Mouse (Mus musculus) monocyte, adult 2 months (primary cell): ENCODE results near the gene Ttc39b.
"Not testable (repeated sequence)": the region's sequence is repeated elsewhere in the genome, so short reads cannot be mapped to it uniquely, and the experiment has no call there.

ENCODE experiments used
- DNase-seq, 2 experiments: peaks; one replicate each; pipeline ENCODE4 v3.0.0; 2022; ENCODE audit warnings: low spot score in 2 of 2, low read depth in 1 of 2

Ttc39b gene

GRCm38 (mm10) chr4:83274241-83274640 lies 49.8 kb downstream of the Ttc39b start:
- no peak for DNase-seq

GRCm38 (mm10) chr4:83273616-83274050 lies 50.4 kb downstream of the Ttc39b start:
- peak; percentile 10 to 21 for DNase-seq

GRCm38 (mm10) chr4:83272917-83273615 lies 51.0 kb downstream of the Ttc39b start:
- no peak for DNase-seq

- no peak for DNase-seq
Observed at GRCm38 (mm10) chr4:83270481-83270880, 53.6 kb downstream of the Ttc39b start.

- no peak for DNase-seq
Observed at GRCm38 (mm10) chr4:83269614-83270013, 54.4 kb downstream of the Ttc39b start.

- DNase-seq = no peak
Observed at GRCm38 (mm10) chr4:83265926-83266692, 57.9 kb downstream of the Ttc39b start.

- no peak for DNase-seq
Observed at GRCm38 (mm10) chr4:83264832-83265231, 59.2 kb downstream of the Ttc39b start.

DNA sequence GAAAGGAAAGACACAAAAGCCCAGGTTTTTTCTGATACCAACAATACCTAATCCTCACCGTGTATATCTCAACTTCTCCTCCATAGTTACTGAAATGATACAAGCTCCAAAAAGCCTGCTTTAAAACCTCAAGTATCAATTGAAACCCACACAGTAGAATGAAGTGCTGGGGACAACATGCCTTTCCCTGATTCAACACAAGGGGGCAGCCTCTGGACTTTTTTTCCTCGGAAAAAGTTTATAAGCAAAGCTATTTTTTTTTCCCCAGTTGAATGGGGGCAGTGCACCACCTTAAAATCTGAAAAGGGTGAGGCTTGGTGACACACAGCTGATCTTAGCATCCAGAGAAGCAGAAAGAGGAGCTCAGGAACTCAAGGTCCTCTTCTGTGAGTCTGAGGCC lies 62.1 kb downstream of the Ttc39b start:
- DNase-seq = no peak

GRCm38 (mm10) chr4:83259690-83260089 lies 64.4 kb downstream of the Ttc39b start:
- no peak for DNase-seq

- DNase-seq = no peak
Observed at GRCm38 (mm10) chr4:83258273-83258672, 65.8 kb downstream of the Ttc39b start.

DNA sequence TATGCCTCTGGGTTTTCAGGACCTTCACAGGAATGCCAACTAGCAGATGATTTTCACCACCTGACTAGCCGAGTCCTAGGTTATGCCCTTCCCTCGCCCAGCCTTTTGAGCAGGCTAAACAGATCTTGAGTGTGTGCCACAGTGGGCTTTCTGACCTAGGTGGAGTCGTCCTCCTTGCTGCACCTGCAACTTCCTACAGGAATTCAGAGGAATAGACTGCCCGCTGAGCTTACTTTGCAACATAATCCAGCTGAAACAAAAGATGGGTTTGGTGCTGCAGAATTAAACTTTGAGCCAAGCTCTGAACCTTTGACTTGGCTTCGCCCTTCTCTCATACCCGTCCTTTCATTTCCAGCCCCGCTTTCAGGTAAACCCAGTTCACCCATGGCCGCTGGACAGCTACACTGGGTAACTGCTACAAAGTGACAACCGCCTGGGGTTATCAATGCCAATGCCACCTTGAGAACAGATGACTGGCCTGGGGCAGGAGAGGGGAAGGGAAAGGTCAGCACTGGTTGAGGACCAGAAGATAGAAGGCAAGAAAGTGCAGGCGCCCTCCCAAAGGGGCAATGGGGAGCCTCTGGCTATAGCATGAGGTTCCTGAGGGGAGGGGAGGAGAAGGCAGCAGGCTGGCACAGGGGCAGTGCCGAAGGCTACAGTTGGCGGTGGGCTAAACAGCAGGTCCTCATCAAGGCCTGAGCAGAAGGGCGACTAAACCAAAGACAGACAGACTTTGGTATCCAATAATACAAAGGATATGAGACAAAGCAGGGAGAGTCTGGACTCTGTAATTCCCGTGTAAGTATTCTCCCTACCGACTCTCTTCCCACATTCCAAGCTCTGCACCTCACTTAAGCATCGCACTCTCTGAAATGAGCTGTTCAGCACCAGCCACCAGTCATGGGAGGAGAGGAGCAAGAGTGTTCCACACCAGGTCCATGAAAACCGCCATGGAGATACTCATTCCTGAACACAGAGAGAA lies 66.5 kb downstream of the Ttc39b start:
- no peak for DNase-seq

DNA sequence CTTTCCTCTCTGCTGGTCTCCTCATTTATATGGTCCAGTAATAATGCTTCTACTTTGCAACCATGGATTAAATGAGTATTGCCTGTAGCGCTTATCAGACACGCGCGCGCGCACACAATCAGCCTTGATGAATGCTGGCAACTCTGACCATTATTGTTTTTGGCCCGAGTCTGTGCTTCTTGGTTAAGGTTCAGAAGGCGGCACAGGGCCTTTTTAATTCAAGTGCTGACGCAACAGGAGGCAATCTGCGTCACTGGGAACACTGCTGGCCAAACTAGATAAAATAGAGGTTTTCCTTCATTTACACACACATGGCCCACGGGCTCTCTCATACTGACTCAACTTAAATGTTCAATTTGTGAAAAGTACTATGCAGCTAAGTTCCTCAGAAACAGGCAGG lies 67.3 kb downstream of the Ttc39b start:
- no peak for DNase-seq

DNA sequence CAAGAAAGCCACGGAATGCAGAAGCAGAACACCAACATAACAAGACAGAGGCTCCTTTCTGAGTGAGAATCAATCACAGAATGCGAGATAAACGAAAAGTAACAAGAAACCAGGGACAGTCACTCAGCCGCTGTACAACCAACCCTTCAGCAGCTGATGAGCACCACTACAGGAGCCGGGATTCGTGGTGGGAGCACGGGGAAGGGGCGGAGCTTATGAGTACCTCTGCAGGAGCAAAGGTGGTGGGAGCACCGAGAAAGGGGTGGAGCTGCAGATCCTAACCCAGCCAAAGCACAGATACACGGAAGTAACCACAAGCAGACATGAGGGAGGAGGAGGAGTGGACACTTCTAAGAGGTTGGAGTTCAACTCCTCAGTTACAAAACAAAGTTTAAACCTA lies 69.1 kb downstream of the Ttc39b start:
- no peak for DNase-seq

GRCm38 (mm10) chr4:83253679-83254078 lies 70.4 kb downstream of the Ttc39b start:
- DNase-seq = no peak

DNA sequence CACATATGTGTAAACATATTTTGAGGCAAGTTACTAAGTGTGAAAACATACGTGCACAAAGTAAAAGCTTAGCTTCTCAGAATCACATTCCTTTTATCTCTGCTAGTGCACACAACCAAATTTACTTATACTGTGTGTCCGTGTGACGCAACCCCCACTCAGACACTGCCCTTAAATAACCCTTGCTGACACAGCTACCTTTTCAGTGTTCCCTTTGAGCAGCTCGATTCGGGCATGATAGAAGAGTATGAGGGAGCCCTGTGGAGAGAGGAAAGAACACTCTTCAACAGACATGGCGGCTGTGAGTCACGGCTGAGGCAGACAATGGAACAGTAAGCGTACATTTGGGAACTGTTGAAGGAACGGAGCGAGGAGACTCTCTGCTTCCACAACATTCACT lies 80.3 kb downstream of the Ttc39b start:
- no peak for DNase-seq

GRCm38 (mm10) chr4:83241630-83242029 lies 82.4 kb downstream of the Ttc39b start:
- DNase-seq = no peak

- DNase-seq = no peak
Observed at GRCm38 (mm10) chr4:83237656-83238055, 86.4 kb downstream of the Ttc39b start.

GRCm38 (mm10) chr4:83235304-83235703 lies 88.8 kb downstream of the Ttc39b start:
- not testable (repeated sequence) for DNase-seq

- no peak for DNase-seq
Observed at GRCm38 (mm10) chr4:83234739-83235138, 89.3 kb downstream of the Ttc39b start.

DNA sequence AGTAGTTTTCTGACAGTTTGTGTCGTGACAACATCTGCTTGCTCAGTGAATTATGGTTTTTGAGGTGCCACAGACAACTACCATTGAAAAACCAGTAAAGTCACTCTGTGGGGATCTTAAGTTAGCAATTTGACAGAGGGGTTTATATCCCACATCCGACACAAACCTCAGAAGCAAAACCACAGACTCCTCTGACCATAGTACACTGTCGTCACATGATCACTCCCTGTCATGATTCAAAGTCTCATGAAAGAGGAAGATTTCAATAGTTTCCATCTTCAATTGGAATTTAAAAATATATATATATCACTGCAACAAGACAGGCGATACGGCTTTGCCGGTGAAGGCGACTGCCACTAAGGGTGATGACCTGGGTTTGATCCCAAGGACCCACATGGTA lies 89.9 kb downstream of the Ttc39b start:
- no peak for DNase-seq
